Mouse (Mus musculus) C2C12 (cell line): ENCODE measurements around the gene Vmn2r85.

Experiments
- CTCF ChIP-seq: IDR thresholded peaks from one replicate; pipeline ENCODE4 v1.5.1; 2011; ENCODE audit not compliant: control insufficient read depth, insufficient read depth, insufficient read length
- MAX ChIP-seq: IDR thresholded peaks from one replicate; pipeline ENCODE4 v1.6.1; 2011; ENCODE audit warnings: mild to moderate bottlenecking, control low read depth
- MYOD1 ChIP-seq: IDR thresholded peaks from one replicate; pipeline ENCODE4 v1.6.1; 2011; ENCODE audit warnings: low read depth; ENCODE audit not compliant: control insufficient read depth, insufficient read length
- MYOG ChIP-seq: IDR thresholded peaks from one replicate; pipeline ENCODE4 v1.6.1; 2011; ENCODE audit not compliant: control insufficient read depth, insufficient read length; ENCODE audit errors: extremely low read depth
- USF1 ChIP-seq: IDR thresholded peaks from one replicate; pipeline ENCODE4 v1.6.1; 2011; ENCODE audit warnings: low read depth, mild to moderate bottlenecking, control low read depth, moderate library complexity

DNA sequence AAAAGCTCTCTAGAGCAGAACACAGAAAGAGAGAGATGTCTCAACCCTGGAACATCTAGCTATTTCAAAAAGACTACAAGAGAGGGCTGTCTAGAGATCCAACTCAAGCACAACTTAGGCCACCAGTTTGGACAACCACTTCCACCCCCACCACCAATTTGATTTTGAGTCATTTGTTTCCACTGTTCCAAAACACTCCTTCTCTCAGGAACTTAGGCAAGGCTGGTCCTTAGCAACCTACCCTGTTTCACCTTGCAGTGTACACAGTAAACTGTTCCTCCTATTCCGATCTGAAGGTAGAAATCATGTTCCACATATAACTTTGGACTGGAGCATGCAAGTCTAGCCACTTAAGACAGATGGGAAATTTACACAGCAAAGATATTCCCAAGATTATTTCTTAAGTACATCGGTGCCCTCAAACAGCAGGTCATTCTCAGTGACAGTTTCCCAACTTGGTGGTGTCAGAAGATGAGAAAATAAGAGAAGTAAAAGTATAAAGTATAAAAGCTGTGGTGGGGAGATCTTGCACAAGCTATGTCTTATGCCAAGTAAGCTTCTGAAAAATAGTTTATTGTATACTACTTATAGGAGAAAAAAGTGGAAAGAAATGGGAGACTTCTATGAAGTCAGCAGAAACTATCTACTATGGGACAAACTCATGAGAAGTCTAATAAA is 59.4 kb downstream of the Vmn2r85 start:
- TF ChIP-seq MYOG (no peak), CTCF (no peak), MAX (no peak), USF1 (no peak), MYOD1 (no peak)
